Mouse (Mus musculus) bone marrow, adult 2 months (tissue): ENCODE data around the gene Creg1.

Experiments
- CTCF ChIP-seq: fragments of 200-500 bp; IDR thresholded peaks from 2 replicates; pipeline ENCODE4 v1.5.1; 2011; ENCODE audit warnings: low read length, control low read depth; ENCODE audit not compliant: control insufficient read depth, insufficient read depth
- POLR2A ChIP-seq: fragments of 200-500 bp; IDR thresholded peaks from 2 replicates; pipeline ENCODE4 v1.6.1; 2011; ENCODE audit warnings: low read depth, mild to moderate bottlenecking, control low read depth, low read length, borderline replicate concordance; ENCODE audit not compliant: control insufficient read depth

DNA sequence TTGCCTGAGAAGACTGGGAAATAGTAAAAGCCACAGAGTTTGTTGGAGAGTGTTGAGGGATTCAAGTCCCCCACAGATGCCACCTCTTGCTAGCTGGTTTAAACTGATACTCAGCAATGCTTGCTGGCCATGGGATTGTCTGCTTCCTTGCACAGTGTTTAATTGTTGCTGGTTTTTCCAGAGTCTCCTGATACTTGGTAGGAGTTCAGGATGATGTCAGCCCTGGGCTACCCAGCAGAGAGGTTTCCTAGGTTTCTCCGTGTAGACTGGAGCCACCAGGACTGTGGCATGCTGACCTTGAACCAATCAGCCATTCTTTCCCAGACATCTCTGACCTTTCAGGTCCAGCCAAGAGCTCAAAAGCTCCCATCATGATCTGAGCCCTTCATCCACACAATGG is 36.6 kb upstream of the Creg1 start:
- no peak for TF ChIP-seq POLR2A
- TF ChIP-seq CTCF: no peak
